Mouse (Mus musculus): ENCODE measurements around the gene Olfr976.
"Not testable (repeated sequence)": the region's sequence is repeated elsewhere in the genome, so short reads cannot be mapped to it uniquely, and the experiment has no call there.

Gene Olfr976

GRCm38 (mm10) chr9:39961033-39961432, at the start of gene Olfr976:
Gene Olfr976 (minus strand): TSS chr9:39961133.
- CTCF ChIA-PET, result not testable (repeated sequence)

- CTCF ChIA-PET, result no interaction called here
These were observed 48.5 kb upstream of the Olfr976 start, which contains the start of gene Olfr980 for GRCm38 (mm10) chr9:40009482-40009881. Gene Olfr980 (minus strand): TSS chr9:40009582.

GRCm38 (mm10) chr9:40003365-40003764, 42.4 kb upstream of the Olfr976 start, which contains the start of gene Olfr979:
Gene Olfr979 (minus strand): TSS chr9:40003465.
- CTCF ChIA-PET, result no interaction called here

- CTCF ChIA-PET, result no interaction called here
These were observed 30.9 kb upstream of the Olfr976 start, which contains the start of gene Olfr978 for GRCm38 (mm10) chr9:39991813-39992212. Gene Olfr978 (plus strand): TSS chr9:39992113.

GRCm38 (mm10) chr9:39976581-39977145, 15.7 kb upstream of the Olfr976 start:
- CTCF ChIA-PET, result not testable (repeated sequence)

GRCm38 (mm10) chr9:39951946-39952345, 9.0 kb downstream of the Olfr976 start, which contains the start of gene Olfr975:
Gene Olfr975 (minus strand): TSS chr9:39952046.
- CTCF ChIA-PET, result no interaction called here

GRCm38 (mm10) chr9:39937201-39937600, 23.7 kb downstream of the Olfr976 start, which contains the start of gene Olfr974:
Gene Olfr974 (plus strand): TSS chr9:39937501.
- CTCF ChIA-PET, result no interaction called here

- CTCF ChIA-PET, result not testable (repeated sequence)
These were observed 32.1 kb downstream of the Olfr976 start for GRCm38 (mm10) chr9:39928837-39929236.

GRCm38 (mm10) chr9:39927975-39928836, 32.7 kb downstream of the Olfr976 start:
- CTCF ChIA-PET, result not testable (repeated sequence)

GRCm38 (mm10) chr9:39909939-39910338, 51.0 kb downstream of the Olfr976 start:
- CTCF ChIA-PET, result interaction anchor here (0.7 kb wide), 1 partner anchor 1868 kb away, joined by 4 read pairs; no protein-coding TSS in a partner anchor

- CTCF ChIA-PET, result no interaction called here
These were observed 53.9 kb downstream of the Olfr976 start, which contains the start of gene Olfr229 for GRCm38 (mm10) chr9:39907036-39907435. Gene Olfr229 (plus strand): TSS chr9:39907336.

- CTCF ChIA-PET, result no interaction called here
These were observed 55.8 kb downstream of the Olfr976 start for GRCm38 (mm10) chr9:39905106-39905505.

Data from spleen, embryonic (tissue).